Mouse (Mus musculus) ES-E14 (cell line): Measurements from ENCODE around the gene Gm44596.

Experiments
- CHD2 ChIP-seq: IDR thresholded peaks from 2 replicates; pipeline ENCODE4 v1.6.1; 2014; ENCODE audit warnings: mild to moderate bottlenecking, low read depth, low read length, inconsistent platforms
- HCFC1 ChIP-seq: IDR thresholded peaks from 2 replicates; pipeline ENCODE4 v1.6.1; 2012; ENCODE audit warnings: low read length, inconsistent platforms, borderline replicate concordance; ENCODE audit not compliant: insufficient read depth
- MAFK ChIP-seq: IDR thresholded peaks from 2 replicates; pipeline ENCODE4 v1.6.1; 2014; ENCODE audit warnings: mild to moderate bottlenecking, low read depth, low read length, inconsistent platforms; ENCODE audit not compliant: insufficient read depth
- ZC3H11A ChIP-seq: IDR thresholded peaks from 2 replicates; pipeline ENCODE4 v1.6.1; 2012; ENCODE audit warnings: low read depth, mild to moderate bottlenecking, inconsistent platforms, low read length, borderline replicate concordance
- ZNF384 ChIP-seq: IDR thresholded peaks from 2 replicates; pipeline ENCODE4 v1.6.1; 2012; ENCODE audit warnings: low read depth, low read length, inconsistent platforms

DNA sequence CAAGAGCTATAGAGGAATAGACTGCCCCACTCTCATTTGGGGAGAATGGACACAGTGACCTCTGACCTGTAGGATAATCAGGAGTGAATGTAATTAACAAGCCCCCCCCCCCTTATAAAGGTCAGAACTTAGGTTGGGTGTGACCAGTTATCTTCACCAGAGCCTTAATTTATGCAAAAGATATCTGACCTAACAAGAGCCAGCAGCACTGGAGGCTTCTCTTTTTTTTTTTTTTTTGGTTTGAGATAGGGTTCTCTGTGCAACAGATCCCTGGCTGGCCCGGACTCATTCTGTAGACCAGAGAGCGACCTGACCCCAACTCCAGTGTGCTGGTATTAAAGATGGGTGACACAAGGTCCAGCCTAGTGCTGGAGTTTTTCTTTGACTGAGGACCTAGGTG, 54.0 kb downstream of the Gm44596 start:
- TF ChIP-seq HCFC1 (no peak), MAFK (no peak), ZNF384 (peak; percentile 17; the same call in 1 of the 2 replicates), ZC3H11A (no peak), CHD2 (no peak)
